Mouse (Mus musculus): ENCODE measurements around the gene Prg3. TPM values are rescaled to one million over a fixed set of nuclear protein-coding genes. Genes with fewer than 3 reads are reported as not detected.

The Prg3 gene
- polyA plus RNA-seq, 1 experiment from 2014 or later = not detected

GRCm38 (mm10) chr2:85009212-85009611 is 21.2 kb downstream of the Prg3 start:
- Histone ChIP-seq H3K4me3 (ENCODE audit: low read depth, low read length) (no peak overlapping the region), H3K27ac (replicated peaks) (no peak overlapping the region)

DNA sequence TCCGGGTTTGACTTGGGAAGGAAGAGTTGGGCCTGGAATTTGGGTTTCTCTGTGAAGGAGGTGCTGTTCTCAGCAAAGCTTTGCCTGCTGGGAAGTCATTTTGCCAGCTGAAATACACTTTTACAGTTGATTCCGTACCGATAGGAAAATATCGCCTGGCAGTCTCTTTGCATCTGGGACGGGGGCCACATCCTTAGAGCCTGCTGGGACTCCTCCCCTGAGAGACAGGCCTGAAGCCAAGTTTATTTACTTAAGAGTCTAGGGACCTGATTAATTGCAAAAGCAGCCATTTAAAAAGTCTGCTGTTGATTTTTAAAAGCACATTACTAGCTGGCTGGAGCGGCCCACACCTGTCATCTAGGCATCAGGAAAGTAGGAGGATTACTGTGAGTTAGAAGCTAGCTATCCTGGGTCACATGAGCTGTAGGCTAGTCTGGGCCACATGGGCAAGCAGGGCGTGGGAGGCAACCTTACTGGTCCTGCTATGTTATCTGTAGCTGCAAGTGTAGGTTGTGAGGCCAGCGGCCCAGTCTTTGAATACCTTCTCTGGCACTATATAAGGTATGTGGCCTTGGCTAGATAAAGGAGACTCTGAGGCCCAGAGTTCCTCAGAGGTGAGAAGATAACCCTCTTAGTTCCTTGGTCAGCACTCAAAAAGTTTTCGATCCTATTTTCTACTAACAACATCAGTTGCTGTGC is 24.0 kb downstream of the Prg3 start:
- no peaks in the 10 kb centered on the region for H3K4me1 ChIP-seq (replicated peaks; ENCODE audit: control insufficient read depth, insufficient read depth)
- peak; percentile 45 for DNase-seq (ENCODE audit: low spot score)
- WGBS = 24% methylated on average over 9 of the region's 9 CpGs
- H3K9ac ChIP-seq (ENCODE audit: low read length) = no peak overlapping the region
- TF ChIP-seq CTCF (IDR thresholded peaks at IDR 0.05; ENCODE audit: low read depth) (no peak), EP300 (optimal IDR thresholded peaks at IDR 0.05) (no peak)
- H3K36me3 ChIP-seq (ENCODE audit: control insufficient read depth, insufficient read depth, low read length) = no peaks in the 10 kb centered on the region
- no peak overlapping the region for H3K4me3 ChIP-seq (ENCODE audit: low read depth, low read length)
- H3K4me2 ChIP-seq (replicated peaks; ENCODE audit: low read depth) = no peak overlapping the region
- ATAC-seq (ENCODE audit: low FRiP score, low TSS enrichment) = peak; percentile 70
- no peak overlapping the region for H3K27ac ChIP-seq (replicated peaks)
- H3K27me3 ChIP-seq (ENCODE audit: control insufficient read depth, insufficient read depth, low read length) = no peaks in the 10 kb centered on the region
- no peaks in the 10 kb centered on the region for H3K9me3 ChIP-seq (ENCODE audit: control insufficient read depth, low read length)

More at GRCm38 (mm10) chr2:85009212-85009611, 21.2 kb downstream of the Prg3 start:
- no peaks in the 10 kb centered on the region for H3K9me3 ChIP-seq (ENCODE audit: control insufficient read depth, low read length)
- WGBS = 40% methylated on average over 2 of the region's 2 CpGs
- no peaks in the 10 kb centered on the region for H3K36me3 ChIP-seq (ENCODE audit: control insufficient read depth, insufficient read depth, low read length)
- DNase-seq (ENCODE audit: low spot score) = peak; percentile 54
- H3K4me1 ChIP-seq (replicated peaks; ENCODE audit: control insufficient read depth, insufficient read depth) = no peaks in the 10 kb centered on the region
- no peak overlapping the region for H3K4me2 ChIP-seq (replicated peaks; ENCODE audit: low read depth)
- ATAC-seq (ENCODE audit: low FRiP score, low TSS enrichment) = peak; percentile 86
- no peaks in the 10 kb centered on the region for H3K27me3 ChIP-seq (ENCODE audit: control insufficient read depth, insufficient read depth, low read length)
- TF ChIP-seq EP300 (optimal IDR thresholded peaks at IDR 0.05) (no peak), CTCF (IDR thresholded peaks at IDR 0.05; ENCODE audit: low read depth) (no peak)
- no peak overlapping the region for H3K9ac ChIP-seq (ENCODE audit: low read length)

- Histone ChIP-seq H3K9me3 (ENCODE audit: control insufficient read depth, low read length) (no peaks in the 10 kb centered on the region), H3K4me2 (replicated peaks; ENCODE audit: low read depth) (no peak overlapping the region), H3K4me1 (replicated peaks; ENCODE audit: control insufficient read depth, insufficient read depth) (no peaks in the 10 kb centered on the region), H3K27me3 (ENCODE audit: control insufficient read depth, insufficient read depth, low read length) (no peaks in the 10 kb centered on the region), H3K9ac (ENCODE audit: low read length) (no peak overlapping the region), H3K36me3 (ENCODE audit: control insufficient read depth, insufficient read depth, low read length) (no peaks in the 10 kb centered on the region), H3K4me3 (ENCODE audit: low read depth, low read length) (no peak overlapping the region), H3K27ac (replicated peaks) (no peak overlapping the region)
- DNase-seq (ENCODE audit: low spot score) = no peak
- TF ChIP-seq EP300 (optimal IDR thresholded peaks at IDR 0.05) = no peak
- no peak for TF ChIP-seq CTCF (IDR thresholded peaks at IDR 0.05; ENCODE audit: low read depth)
- WGBS = 81% methylated on average over 14 of the region's 14 CpGs
- no peak for ATAC-seq (ENCODE audit: low FRiP score, low TSS enrichment)
Measured at GRCm38 (mm10) chr2:85012679-85013078, 24.7 kb downstream of the Prg3 start.

- DNase-seq (ENCODE audit: low spot score) (no peak), ATAC-seq (ENCODE audit: low FRiP score, low TSS enrichment) (no peak)
- Histone ChIP-seq H3K36me3 (ENCODE audit: control insufficient read depth, insufficient read depth, low read length) (no peaks in the 10 kb centered on the region), H3K9ac (ENCODE audit: low read length) (no peak overlapping the region), H3K27ac (replicated peaks) (no peak overlapping the region), H3K4me2 (replicated peaks; ENCODE audit: low read depth) (no peak overlapping the region), H3K9me3 (ENCODE audit: control insufficient read depth, low read length) (no peaks in the 10 kb centered on the region), H3K4me3 (ENCODE audit: low read depth, low read length) (no peak overlapping the region), H3K27me3 (ENCODE audit: control insufficient read depth, insufficient read depth, low read length) (no peaks in the 10 kb centered on the region), H3K4me1 (replicated peaks; ENCODE audit: control insufficient read depth, insufficient read depth) (no peaks in the 10 kb centered on the region)
- 69% methylated on average over 5 of the region's 5 CpGs for WGBS
- TF ChIP-seq CTCF (IDR thresholded peaks at IDR 0.05; ENCODE audit: low read depth) (peak; percentile 14; the same call in 1 of the 2 replicates), EP300 (optimal IDR thresholded peaks at IDR 0.05) (no peak)
Measured at GRCm38 (mm10) chr2:85013826-85014587, 26.0 kb downstream of the Prg3 start.

DNA sequence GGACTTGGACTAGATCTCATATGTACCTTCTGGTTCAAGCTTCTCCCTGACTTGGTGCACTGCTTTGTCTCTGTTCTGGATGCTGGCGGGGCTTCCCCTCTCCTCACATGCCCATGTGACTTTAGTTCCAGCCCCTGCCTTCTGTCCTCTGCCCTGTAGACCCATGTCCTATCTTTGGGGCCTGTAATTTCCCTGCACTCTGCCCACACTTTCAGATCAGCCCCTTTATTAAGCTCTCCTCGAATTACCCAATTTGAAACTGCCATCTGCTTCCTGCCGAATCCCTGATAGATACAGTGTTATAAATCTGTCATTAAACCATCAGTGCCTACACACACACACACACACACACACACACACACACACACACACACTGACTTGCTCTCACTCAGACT is 26.6 kb downstream of the Prg3 start:
- H3K4me3 ChIP-seq (ENCODE audit: low read depth, low read length) = no peak overlapping the region
- TF ChIP-seq EP300 (optimal IDR thresholded peaks at IDR 0.05) (no peak), CTCF (IDR thresholded peaks at IDR 0.05; ENCODE audit: low read depth) (no peak)
- ATAC-seq (ENCODE audit: low FRiP score, low TSS enrichment) (no peak), DNase-seq (ENCODE audit: low spot score) (no peak)
- no peak overlapping the region for H3K27ac ChIP-seq (replicated peaks)
- H3K9me3 ChIP-seq (ENCODE audit: control insufficient read depth, low read length) = no peaks in the 10 kb centered on the region
- H3K4me1 ChIP-seq (replicated peaks; ENCODE audit: control insufficient read depth, insufficient read depth) = no peaks in the 10 kb centered on the region
- H3K27me3 ChIP-seq (ENCODE audit: control insufficient read depth, insufficient read depth, low read length) = no peaks in the 10 kb centered on the region
- H3K4me2 ChIP-seq (replicated peaks; ENCODE audit: low read depth) = no peak overlapping the region
- H3K9ac ChIP-seq (ENCODE audit: low read length) = no peak overlapping the region
- WGBS = 45% methylated on average over 3 of the region's 3 CpGs
- no peaks in the 10 kb centered on the region for H3K36me3 ChIP-seq (ENCODE audit: control insufficient read depth, insufficient read depth, low read length)

GRCm38 (mm10) chr2:85022043-85022442 is 34.0 kb downstream of the Prg3 start:
- Histone ChIP-seq H3K36me3 (ENCODE audit: control insufficient read depth, insufficient read depth, low read length) (no peaks in the 10 kb centered on the region), H3K9me3 (ENCODE audit: control insufficient read depth, low read length) (no peaks in the 10 kb centered on the region), H3K4me1 (replicated peaks; ENCODE audit: control insufficient read depth, insufficient read depth) (no peaks in the 10 kb centered on the region), H3K27ac (replicated peaks) (no peak overlapping the region), H3K9ac (ENCODE audit: low read length) (no peak overlapping the region), H3K4me3 (ENCODE audit: low read depth, low read length) (no peak overlapping the region), H3K27me3 (ENCODE audit: control insufficient read depth, insufficient read depth, low read length) (no peaks in the 10 kb centered on the region), H3K4me2 (replicated peaks; ENCODE audit: low read depth) (no peak overlapping the region)
- WGBS = 20% methylated on average over 4 of the region's 4 CpGs
- peak; percentile 40 for DNase-seq (ENCODE audit: low spot score)
- TF ChIP-seq CTCF (IDR thresholded peaks at IDR 0.05; ENCODE audit: low read depth) (peak; percentile 88), EP300 (optimal IDR thresholded peaks at IDR 0.05) (no peak)
- peak; percentile 41; the same call in 1 of the 2 replicates for ATAC-seq (ENCODE audit: low FRiP score, low TSS enrichment)
